Mouse (Mus musculus) hindbrain, embryonic 12.5 days (tissue): ENCODE measurements around the gene Olfr1412. TPM values are rescaled to one million over a fixed set of nuclear protein-coding genes. Genes with fewer than 3 reads are reported as not detected.

Experiments used
- ATAC-seq: fragments of 200-750 bp; cut with Nextera tagmentation; 2 replicates; pipeline ENCODE4 v1.8.0; 2017; ENCODE audit warnings: moderate TSS enrichment; ENCODE audit not compliant: low FRiP score
- H3K27ac ChIP-seq: fragments of 300-500 bp; sonication (generic); 2 replicates; pipeline ENCODE4 v1.5.1; 2016; ENCODE audit warnings: mild to moderate bottlenecking
- H3K27me3 ChIP-seq: fragments of 300-500 bp; sonication (generic); 2 replicates; pipeline ENCODE4 v1.6.1; 2016; ENCODE audit warnings: mild to moderate bottlenecking
- H3K36me3 ChIP-seq: fragments of 300-500 bp; sonication (generic); 2 replicates; pipeline ENCODE4 v1.6.1; 2016; ENCODE audit warnings: mild to moderate bottlenecking
- H3K4me1 ChIP-seq: fragments of 300-500 bp; sonication (generic); 2 replicates; pipeline ENCODE4 v1.6.1; 2016
- H3K4me2 ChIP-seq: fragments of 300-500 bp; sonication (generic); replicated peaks from 2 replicates; pipeline ENCODE4 v1.6.1; 2016; ENCODE audit warnings: mild to moderate bottlenecking
- H3K4me3 ChIP-seq: fragments of 300-500 bp; sonication (generic); 2 replicates; pipeline ENCODE4 v1.5.1; 2016; ENCODE audit warnings: mild to moderate bottlenecking
- H3K9ac ChIP-seq: fragments of 300-500 bp; sonication (generic); 2 replicates; pipeline ENCODE4 v1.6.1; 2016; ENCODE audit warnings: mild to moderate bottlenecking, moderate library complexity
- H3K9me3 ChIP-seq: fragments of 300-500 bp; sonication (generic); replicated peaks from 2 replicates; pipeline ENCODE4 v1.6.1; 2016; ENCODE audit warnings: mild to moderate bottlenecking
- WGBS: fragments of 180-500 bp; shearing (Covaris S2); methylation state at CpG from one replicate; pipeline ENCODE4 v1.1.7; 2016; 5-methylcytosine and 5-hydroxymethylcytosine counted together
- polyA plus RNA-seq: library from polyadenylated mRNA; unstranded; fragments of >200 nt; fragmentation: Nextera tagmentation; extraction: Ambion mirVana; gene quantifications from 2 replicates; pipeline ENCODE4 v1.2.1, GENCODE M21; 2016

Gene Olfr1412
- polyA plus RNA-seq = not detected in 2 replicates

- no peak within 1 kb of the TSS for H3K4me3 ChIP-seq
- no peaks in the 10 kb centered on the region for H3K4me1 ChIP-seq
- H3K36me3 ChIP-seq = no peaks in the 10 kb centered on the region
- no peaks in the 10 kb centered on the region for H3K27me3 ChIP-seq
- no peak within 1 kb of the TSS for H3K9ac ChIP-seq
- no peak within 1 kb of the TSS for H3K27ac ChIP-seq
- H3K9me3 ChIP-seq = no peaks in the 10 kb centered on the region
- no peak for ATAC-seq
- no peak within 1 kb of the TSS for H3K4me2 ChIP-seq
- WGBS = 88% methylated on average over 2 of the region's 2 CpGs
Measured at GRCm38 (mm10) chr1:92585479-92585878, at the start of gene Olfr1412. Olfr1412 (plus strand) TSS chr1:92585779.

- H3K4me1 ChIP-seq = no peaks in the 10 kb centered on the region
- H3K9me3 ChIP-seq = no peaks in the 10 kb centered on the region
- H3K27me3 ChIP-seq = no peaks in the 10 kb centered on the region
- H3K27ac ChIP-seq = no peak overlapping the region
- no peak for ATAC-seq
- no peak overlapping the region for H3K9ac ChIP-seq
- WGBS = 43% methylated on average over 5 of the region's 5 CpGs
- H3K4me3 ChIP-seq = no peak overlapping the region
- H3K36me3 ChIP-seq = no peaks in the 10 kb centered on the region
- H3K4me2 ChIP-seq = no peak overlapping the region
Measured at GRCm38 (mm10) chr1:92536972-92537371, 48.6 kb upstream of the Olfr1412 start.

- no peak overlapping the region for H3K4me3 ChIP-seq
- H3K9me3 ChIP-seq = no peaks in the 10 kb centered on the region
- no peak overlapping the region for H3K27ac ChIP-seq
- no peak overlapping the region for H3K9ac ChIP-seq
- H3K36me3 ChIP-seq = no peaks in the 10 kb centered on the region
- WGBS = 54% methylated on average over 2 of the region's 2 CpGs
- H3K27me3 ChIP-seq = no peaks in the 10 kb centered on the region
- no peak overlapping the region for H3K4me2 ChIP-seq
- ATAC-seq = no peak
- H3K4me1 ChIP-seq = no peaks in the 10 kb centered on the region
Measured at GRCm38 (mm10) chr1:92539071-92539470, 46.5 kb upstream of the Olfr1412 start.

GRCm38 (mm10) chr1:92545929-92546328, 39.6 kb upstream of the Olfr1412 start:
- Histone ChIP-seq H3K27me3 (no peaks in the 10 kb centered on the region), H3K9me3 (no peaks in the 10 kb centered on the region), H3K4me1 (no peaks in the 10 kb centered on the region), H3K4me3 (no peak overlapping the region), H3K27ac (no peak overlapping the region), H3K36me3 (no peaks in the 10 kb centered on the region), H3K4me2 (no peak overlapping the region), H3K9ac (no peak overlapping the region)
- ATAC-seq = no peak
- 81% methylated on average over 2 of the region's 2 CpGs for WGBS

GRCm38 (mm10) chr1:92571022-92571421, 14.6 kb upstream of the Olfr1412 start, which contains the start of gene Olfr1413:
Olfr1413 (plus strand) TSS chr1:92571322.
- H3K9me3 ChIP-seq = no peaks in the 10 kb centered on the region
- H3K27ac ChIP-seq = no peak within 1 kb of the TSS
- H3K9ac ChIP-seq = no peak within 1 kb of the TSS
- WGBS = 78% methylated on average over 3 of the region's 3 CpGs
- no peaks in the 10 kb centered on the region for H3K36me3 ChIP-seq
- H3K4me2 ChIP-seq = no peak within 1 kb of the TSS
- no peak for ATAC-seq
- no peaks in the 10 kb centered on the region for H3K4me1 ChIP-seq
- H3K4me3 ChIP-seq = no peak within 1 kb of the TSS
- no peaks in the 10 kb centered on the region for H3K27me3 ChIP-seq

- Histone ChIP-seq H3K27ac (no peak within 1 kb of the TSS), H3K4me3 (no peak within 1 kb of the TSS), H3K36me3 (no peaks in the 10 kb centered on the region), H3K9me3 (no peaks in the 10 kb centered on the region), H3K9ac (no peak within 1 kb of the TSS), H3K4me1 (no peaks in the 10 kb centered on the region), H3K4me2 (no peak within 1 kb of the TSS), H3K27me3 (no peaks in the 10 kb centered on the region)
- no peak for ATAC-seq
Measured at GRCm38 (mm10) chr1:92594111-92594510, 8.5 kb downstream of the Olfr1412 start, which contains the start of gene Olfr1411. Olfr1411 (plus strand) TSS chr1:92594411.

- ATAC-seq = no peak
- no peak overlapping the region for H3K4me3 ChIP-seq
- no peaks in the 10 kb centered on the region for H3K4me1 ChIP-seq
- no peak overlapping the region for H3K9ac ChIP-seq
- H3K27ac ChIP-seq = no peak overlapping the region
- H3K27me3 ChIP-seq = no peaks in the 10 kb centered on the region
- H3K4me2 ChIP-seq = no peak overlapping the region
- no peaks in the 10 kb centered on the region for H3K9me3 ChIP-seq
- H3K36me3 ChIP-seq = no peaks in the 10 kb centered on the region
- WGBS = 92% methylated on average over 3 of the region's 3 CpGs
Measured at GRCm38 (mm10) chr1:92596019-92596418, 10.4 kb downstream of the Olfr1412 start.

- no peak within 1 kb of the TSS for H3K9ac ChIP-seq
- H3K4me2 ChIP-seq = no peak within 1 kb of the TSS
- H3K4me3 ChIP-seq = no peak within 1 kb of the TSS
- H3K36me3 ChIP-seq = no peaks in the 10 kb centered on the region
- no peak for ATAC-seq
- H3K9me3 ChIP-seq = no peaks in the 10 kb centered on the region
- H3K27me3 ChIP-seq = no peaks in the 10 kb centered on the region
- no peak within 1 kb of the TSS for H3K27ac ChIP-seq
- 93% methylated on average over 1 of the region's 1 CpGs for WGBS
- no peaks in the 10 kb centered on the region for H3K4me1 ChIP-seq
Measured at GRCm38 (mm10) chr1:92605482-92605881, 19.9 kb downstream of the Olfr1412 start, which contains the start of gene Olfr1410. Olfr1410 (plus strand) TSS chr1:92605782.

GRCm38 (mm10) chr1:92607711-92608110, 22.1 kb downstream of the Olfr1412 start:
- no peak for ATAC-seq
- no peak overlapping the region for H3K4me3 ChIP-seq
- 76% methylated on average over 4 of the region's 4 CpGs for WGBS

GRCm38 (mm10) chr1:92611008-92611407, 25.4 kb downstream of the Olfr1412 start:
- H3K4me2 ChIP-seq = no peak overlapping the region
- H3K4me3 ChIP-seq = no peak overlapping the region
- 9% methylated on average over 5 of the region's 5 CpGs for WGBS
- H3K27me3 ChIP-seq = peaks cover 10% of the 10 kb centered on the region
- H3K36me3 ChIP-seq = no peaks in the 10 kb centered on the region
- H3K9ac ChIP-seq = no peak overlapping the region
- H3K27ac ChIP-seq = no peak overlapping the region
- H3K4me1 ChIP-seq = peaks cover 3% of the 10 kb centered on the region; the same call in 1 of the 2 replicates
- ATAC-seq = no peak
- no peaks in the 10 kb centered on the region for H3K9me3 ChIP-seq

More at GRCm38 (mm10) chr1:92607711-92608110, 22.1 kb downstream of the Olfr1412 start:
- H3K9ac ChIP-seq = no peak overlapping the region
- peaks cover 10% of the 10 kb centered on the region for H3K27me3 ChIP-seq
- no peaks in the 10 kb centered on the region for H3K36me3 ChIP-seq
- H3K9me3 ChIP-seq = no peaks in the 10 kb centered on the region
- no peak overlapping the region for H3K4me2 ChIP-seq
- no peak overlapping the region for H3K27ac ChIP-seq
- H3K4me1 ChIP-seq = no peaks in the 10 kb centered on the region

- Histone ChIP-seq H3K27ac (no peak overlapping the region), H3K4me1 (peaks cover 3% of the 10 kb centered on the region; the same call in 1 of the 2 replicates), H3K9me3 (no peaks in the 10 kb centered on the region), H3K36me3 (no peaks in the 10 kb centered on the region), H3K4me3 (no peak overlapping the region), H3K27me3 (peaks cover 10% of the 10 kb centered on the region), H3K9ac (no peak overlapping the region), H3K4me2 (no peak overlapping the region)
- peak; percentile 60; the same call in 1 of the 2 replicates for ATAC-seq
- 37% methylated on average over 4 of the region's 4 CpGs for WGBS
Measured at GRCm38 (mm10) chr1:92613175-92613574, 27.6 kb downstream of the Olfr1412 start.

GRCm38 (mm10) chr1:92614516-92614915, 28.9 kb downstream of the Olfr1412 start:
- Histone ChIP-seq H3K27me3 (peaks cover 10% of the 10 kb centered on the region), H3K4me2 (no peak overlapping the region), H3K9me3 (no peaks in the 10 kb centered on the region), H3K9ac (no peak overlapping the region), H3K27ac (no peak overlapping the region), H3K4me1 (peaks cover 3% of the 10 kb centered on the region; the same call in 1 of the 2 replicates), H3K4me3 (no peak overlapping the region), H3K36me3 (no peaks in the 10 kb centered on the region)
- no peak for ATAC-seq
- 13% methylated on average over 1 of the region's 1 CpGs for WGBS

- Histone ChIP-seq H3K36me3 (no peaks in the 10 kb centered on the region), H3K4me1 (peaks cover 3% of the 10 kb centered on the region; the same call in 1 of the 2 replicates), H3K9me3 (no peaks in the 10 kb centered on the region), H3K27me3 (peaks cover 10% of the 10 kb centered on the region), H3K4me3 (no peak overlapping the region), H3K9ac (no peak overlapping the region), H3K27ac (no peak overlapping the region), H3K4me2 (no peak overlapping the region)
- ATAC-seq = no peak
- 86% methylated on average over 1 of the region's 1 CpGs for WGBS
Measured at GRCm38 (mm10) chr1:92616046-92616445, 30.5 kb downstream of the Olfr1412 start.
